Mouse (Mus musculus) inflammation-experienced regulatory T-cells, adult 6 months (primary cell): ENCODE measurements around the gene Zfp202. TPM values are rescaled to one million over a fixed set of nuclear protein-coding genes. Genes with fewer than 3 reads are reported as not detected.

Experiments used
- ATAC-seq: one replicate; pipeline ENCODE4 v1.8.0; 2017
- polyA plus RNA-seq, 3 experiments: library from polyadenylated mRNA; unstranded; fragments of 100-300 nt; shearing (Covaris generic); gene quantifications; one replicate each; pipeline ENCODE4 v1.2.1; 2017

The Zfp202 gene
- polyA plus RNA-seq, 3 experiments from 2014 or later = 0.44 to 2.2 (median 1.6) TPM

GRCm38 (mm10) chr9:40241223-40241801, 49.2 kb downstream of the Zfp202 start:
- no peak for ATAC-seq

DNA sequence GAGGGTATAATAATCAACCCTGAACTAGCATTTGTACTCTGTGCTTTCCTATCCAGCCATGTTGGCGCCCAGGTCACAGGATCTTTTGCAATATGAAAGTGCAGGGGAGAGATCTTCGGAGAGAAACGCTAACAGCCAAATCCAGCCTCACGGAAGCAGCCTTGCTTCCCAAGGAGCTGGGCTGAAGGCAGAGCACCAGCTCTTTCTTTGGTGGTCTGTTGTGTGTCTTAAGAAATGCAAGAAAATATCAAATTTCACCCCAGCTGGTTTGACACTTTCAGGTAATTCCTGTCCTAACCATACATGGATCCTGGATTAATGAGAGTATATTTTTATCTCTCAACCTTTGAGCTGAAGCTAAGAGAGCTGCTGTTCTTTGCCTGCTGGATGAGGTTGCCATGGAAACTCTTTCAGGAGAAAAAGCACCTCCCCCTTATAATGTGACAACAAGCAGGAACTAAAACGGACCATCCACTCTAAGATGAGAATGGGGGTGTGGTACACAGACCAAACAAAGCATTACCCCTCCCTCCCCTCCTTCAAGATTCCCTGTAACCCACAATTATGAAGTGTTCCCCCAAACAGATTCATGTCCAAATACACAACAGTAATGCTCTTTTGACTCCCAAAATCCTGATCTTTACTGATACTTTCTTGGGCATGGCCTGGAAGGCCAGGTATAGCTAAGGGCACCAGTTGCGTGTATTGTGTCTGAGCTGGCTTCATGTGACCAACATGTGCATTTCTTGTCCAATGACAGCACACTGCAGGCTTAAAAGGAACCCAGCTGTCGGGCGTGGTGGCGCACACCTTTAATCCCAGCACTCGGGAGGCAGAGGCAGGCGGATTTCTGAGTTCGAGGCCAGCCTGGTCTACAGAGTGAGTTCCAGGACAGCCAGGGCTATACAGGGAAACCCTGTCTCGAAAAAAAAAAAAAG, 50.1 kb downstream of the Zfp202 start:
- ATAC-seq = no peak

DNA sequence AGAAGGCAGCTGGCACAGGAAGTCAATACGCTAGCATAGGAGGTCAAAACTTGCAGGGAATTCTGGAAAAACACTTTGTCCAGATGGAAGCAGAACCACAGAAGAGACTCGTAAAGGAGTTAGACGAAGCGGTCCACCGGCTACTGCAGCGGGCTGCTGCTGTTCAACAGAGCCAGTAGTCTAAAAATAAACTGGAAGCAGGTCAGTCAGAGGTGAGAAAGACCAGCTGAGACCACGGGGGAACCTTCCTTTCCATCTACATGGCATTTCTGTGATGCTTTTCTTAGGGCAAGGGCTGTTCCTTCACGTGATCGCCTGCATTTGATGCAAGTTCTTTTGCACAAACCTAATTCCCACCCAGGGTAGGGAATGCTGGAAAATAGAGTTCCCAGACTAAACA, 53.4 kb downstream of the Zfp202 start:
- ATAC-seq = no peak

GRCm38 (mm10) chr9:40245974-40246665, 54.0 kb downstream of the Zfp202 start:
- no peak for ATAC-seq

DNA sequence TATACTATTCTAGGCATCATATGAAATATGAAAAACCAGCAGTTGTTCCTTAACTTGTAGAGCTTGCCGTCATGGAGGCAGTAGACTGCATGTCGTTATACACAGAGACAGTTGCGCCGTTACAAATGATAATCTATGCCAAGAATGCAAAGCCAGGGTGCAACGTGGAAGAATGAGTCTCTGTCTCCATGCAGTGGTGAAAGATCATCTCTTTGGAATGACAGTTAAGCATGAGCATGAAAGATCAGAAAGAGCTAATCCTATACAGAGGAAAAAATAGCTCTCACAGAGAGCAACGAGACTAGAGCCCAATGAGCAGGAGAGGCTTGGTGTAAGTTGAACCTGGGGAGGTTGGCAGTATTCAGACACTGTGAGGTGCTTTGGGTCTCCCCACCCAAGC, 54.6 kb downstream of the Zfp202 start:
- ATAC-seq = no peak

DNA sequence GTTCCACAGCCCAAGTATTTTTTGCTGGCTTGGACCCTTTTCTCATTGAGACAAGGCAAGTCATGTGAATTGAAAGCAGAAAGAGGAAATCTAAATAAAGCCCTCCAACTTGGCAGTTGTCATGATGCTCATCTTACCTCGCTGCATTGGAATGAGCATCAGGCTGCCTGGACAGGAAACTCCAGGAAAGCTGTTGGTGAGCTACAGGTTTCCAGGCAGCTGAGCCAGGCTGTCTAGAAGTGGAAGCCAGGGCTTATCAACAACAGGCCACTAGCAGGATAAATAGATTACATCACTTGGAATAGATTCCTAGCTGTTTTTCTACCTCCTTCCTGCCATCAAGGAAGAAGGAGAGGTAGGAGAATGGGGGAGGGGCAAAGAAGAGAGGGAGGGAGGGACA, 57.0 kb downstream of the Zfp202 start:
- no peak for ATAC-seq

DNA sequence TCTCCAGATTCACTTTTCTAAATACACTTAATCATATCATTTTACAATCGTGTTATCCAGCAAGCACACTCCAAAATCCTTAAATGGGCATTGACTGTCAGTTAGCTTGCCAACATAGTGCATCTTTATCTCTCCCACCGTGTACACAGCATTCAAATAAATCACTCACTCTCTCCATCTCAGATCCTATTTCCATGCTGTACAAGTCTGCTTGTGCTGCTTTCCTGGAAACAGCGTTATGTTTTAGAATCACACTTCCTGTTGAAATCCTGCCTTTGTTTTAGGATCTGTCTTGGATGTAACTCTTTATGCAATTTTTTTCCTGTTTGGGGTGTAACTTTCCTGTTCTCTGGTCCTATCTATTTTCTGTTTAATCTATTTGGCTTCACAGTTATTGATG, 60.3 kb downstream of the Zfp202 start:
- no peak for ATAC-seq

Other genes with a start within 250 kb of the Zfp202 start
- gene Olfr975, start 240.3 kb upstream of the Zfp202 start, polyA plus RNA-seq = not detected
- not detected for gene Olfr976, start 231.2 kb upstream of the Zfp202 start, polyA plus RNA-seq
- gene Olfr978, start 200.2 kb upstream of the Zfp202 start, polyA plus RNA-seq = not detected
- not detected for gene Olfr979, start 188.9 kb upstream of the Zfp202 start, polyA plus RNA-seq
- gene Olfr980, start 182.7 kb upstream of the Zfp202 start, polyA plus RNA-seq = not detected
- not detected for gene Olfr981, start 170.9 kb upstream of the Zfp202 start, polyA plus RNA-seq
- gene Olfr982, start 118.5 kb upstream of the Zfp202 start, polyA plus RNA-seq = not detected
- gene Olfr983, start 98.7 kb upstream of the Zfp202 start, polyA plus RNA-seq = not detected
- not detected for gene Olfr984, start 78.1 kb upstream of the Zfp202 start, polyA plus RNA-seq
- gene Olfr985, start 62.1 kb upstream of the Zfp202 start, polyA plus RNA-seq = not detected
- gene Tmem225, start 44.2 kb upstream of the Zfp202 start, polyA plus RNA-seq = not detected
- gene Olfr986, start 11.4 kb upstream of the Zfp202 start, polyA plus RNA-seq = not detected
- gene Scn3b, start 76.9 kb downstream of the Zfp202 start, polyA plus RNA-seq = not detected